Mouse (Mus musculus): ENCODE data around the gene Ankrd55. TPM values are rescaled to one million over a fixed set of nuclear protein-coding genes. Genes with fewer than 3 reads are reported as not detected.

Ankrd55 gene
- 1.1 and 1.2 TPM in 2 replicates for polyA plus RNA-seq (2015; fragmentation: Nextera tagmentation; extraction: Ambion mirVana)

DNA sequence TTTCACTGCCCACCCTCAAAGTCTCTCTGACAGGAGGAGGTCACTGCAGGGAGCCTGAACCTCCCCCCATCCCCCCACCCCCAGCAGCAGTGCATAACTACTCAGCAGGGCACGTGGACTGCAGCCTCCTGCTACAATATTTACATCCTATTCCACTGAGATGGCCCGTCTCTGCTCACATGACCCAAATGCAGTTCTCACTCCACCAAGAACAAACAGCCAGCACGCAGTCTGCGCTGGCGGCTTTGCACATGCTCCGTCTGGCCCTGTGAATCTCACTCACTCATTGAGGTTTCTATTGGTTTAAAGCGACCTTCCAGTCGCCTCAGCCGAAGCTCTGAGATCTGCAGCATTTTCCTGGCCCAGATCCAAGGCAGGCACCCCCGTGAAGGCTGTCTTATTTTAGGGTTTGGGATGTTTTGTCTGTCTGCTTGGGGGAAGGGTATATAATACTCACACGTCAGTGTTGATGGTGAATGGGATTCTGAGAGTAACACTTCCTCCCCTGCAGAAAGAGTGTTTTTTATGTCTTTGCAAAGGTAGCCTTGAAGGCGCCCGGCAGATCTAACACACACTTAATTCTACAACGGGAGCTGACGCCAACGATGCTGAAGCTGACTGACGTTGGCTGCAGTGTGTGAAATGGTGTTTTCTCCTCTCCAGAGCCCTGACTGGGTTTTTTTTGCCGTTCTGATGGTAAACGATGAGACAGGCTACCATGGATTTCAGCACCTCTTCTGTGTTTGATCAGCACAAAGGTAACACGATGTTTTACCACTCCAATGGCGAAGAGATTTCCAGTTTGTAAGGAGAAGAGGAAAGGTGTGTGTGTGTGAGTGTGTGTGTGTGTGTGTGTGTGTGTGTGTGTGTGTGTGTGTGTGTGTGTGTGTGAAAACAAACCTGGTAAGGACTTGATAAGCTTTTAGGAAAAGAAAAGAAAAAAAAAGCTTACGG is at the start of gene Ankrd55:
Ankrd55 (plus strand) TSS at position 227 of the 954 bp plus-strand sequence.

Other genes starting within 250 kb of the Ankrd55 start
- 28.3 and 34.1 TPM in 2 replicates for gene Il6st, start 175.6 kb downstream of the Ankrd55 start, polyA plus RNA-seq (2015; fragmentation: Nextera tagmentation; extraction: Ambion mirVana)

Measured in skeletal muscle tissue, postnatal 0 days (tissue).